Mouse (Mus musculus) myocyte (in vitro differentiated cells): Measurements from ENCODE around the gene BC051665. TPM values are rescaled to one million over a fixed set of nuclear protein-coding genes. Genes with fewer than 3 reads are reported as not detected.

Experiments used
- H3K27me3 ChIP-seq: one replicate; pipeline ENCODE4 v1.6.1; 2011; ENCODE audit not compliant: control insufficient read depth, insufficient read depth, insufficient read length
- H3K36me3 ChIP-seq: one replicate; pipeline ENCODE4 v1.6.1; 2011; ENCODE audit not compliant: control insufficient read depth, insufficient read depth
- H3K4me2 ChIP-seq: one replicate; pipeline ENCODE4 v1.6.1; 2011; ENCODE audit warnings: low read depth, control low read depth
- H3K4me3 ChIP-seq: one replicate; pipeline ENCODE4 v1.5.1; 2011; ENCODE audit warnings: mild to moderate bottlenecking, control low read depth, moderate library complexity
- H3K79me2 ChIP-seq: one replicate; pipeline ENCODE4 v1.6.1; 2011; ENCODE audit not compliant: control insufficient read depth, insufficient read depth
- H3ac ChIP-seq: one replicate; pipeline ENCODE4 v1.6.1; 2011; ENCODE audit not compliant: control insufficient read depth, insufficient read length
- CEBPB ChIP-seq: IDR thresholded peaks from 2 replicates; pipeline ENCODE4 v1.6.1; 2011; ENCODE audit warnings: mild to moderate bottlenecking, moderate library complexity; ENCODE audit not compliant: poor library complexity, insufficient read depth, severe bottlenecking
- E2F4 ChIP-seq: IDR thresholded peaks from one replicate; pipeline ENCODE4 v1.6.1; 2011; ENCODE audit warnings: mild to moderate bottlenecking, control low read depth, moderate library complexity; ENCODE audit not compliant: insufficient read depth
- MAX ChIP-seq: IDR thresholded peaks from one replicate; pipeline ENCODE4 v1.6.1; 2011; ENCODE audit warnings: low read depth, mild to moderate bottlenecking, control low read depth
- MYOD1 ChIP-seq, 3 experiments: IDR thresholded peaks; one replicate each; pipeline ENCODE4 v1.6.1; 2011; ENCODE audit warnings: control low read depth in 2 of 3, low read depth in 2 of 3, mild to moderate bottlenecking in 2 of 3, moderate library complexity in 1 of 3; ENCODE audit not compliant: insufficient read length in 2 of 3, control insufficient read depth in 1 of 3
- MYOG ChIP-seq, 3 experiments: IDR thresholded peaks; one replicate each; pipeline ENCODE4 v1.6.1; 2011; ENCODE audit warnings: control low read depth in 2 of 3, low read depth in 2 of 3, mild to moderate bottlenecking in 2 of 3; ENCODE audit not compliant: insufficient read length in 2 of 3, control insufficient read depth in 1 of 3, insufficient read depth in 1 of 3
- POLR2A ChIP-seq: IDR thresholded peaks from one replicate; pipeline ENCODE4 v1.6.1; 2011; ENCODE audit warnings: low read depth, mild to moderate bottlenecking, control low read depth, moderate library complexity; ENCODE audit not compliant: insufficient read length
- POLR2AphosphoS2 ChIP-seq: IDR thresholded peaks from one replicate; pipeline ENCODE4 v1.6.1; 2011; ENCODE audit warnings: low read depth, control low read depth; ENCODE audit not compliant: insufficient read length
- REST ChIP-seq: IDR thresholded peaks from one replicate; pipeline ENCODE4 v1.6.1; 2011; ENCODE audit warnings: mild to moderate bottlenecking, control low read depth, moderate library complexity; ENCODE audit not compliant: insufficient read depth, insufficient read length
- SRF ChIP-seq: IDR thresholded peaks from one replicate; pipeline ENCODE4 v1.6.1; 2011; ENCODE audit warnings: low read depth; ENCODE audit not compliant: control insufficient read depth, insufficient read length
- TCF12 ChIP-seq: IDR thresholded peaks from one replicate; pipeline ENCODE4 v1.6.1; 2011; ENCODE audit warnings: mild to moderate bottlenecking, control low read depth; ENCODE audit not compliant: poor library complexity, insufficient read depth, severe bottlenecking
- TCF3 ChIP-seq: IDR thresholded peaks from one replicate; pipeline ENCODE4 v1.6.1; 2011; ENCODE audit warnings: low read depth, control low read depth; ENCODE audit not compliant: insufficient read length
- USF1 ChIP-seq: IDR thresholded peaks from one replicate; pipeline ENCODE4 v1.6.1; 2011; ENCODE audit warnings: low read depth, mild to moderate bottlenecking, control low read depth, moderate library complexity
- polyA plus RNA-seq: library from polyadenylated mRNA; unstranded; fragments of >200 nt; fragmentation: generic; extraction: Trizol; gene quantifications from one replicate; pipeline ENCODE4 v1.2.1, GENCODE M21; 2012; ENCODE audit warnings: missing spikeins

The BC051665 gene
- polyA plus RNA-seq, 1 experiment, result not detected

GRCm38 (mm10) chr13:60750930-60751329, 35.2 kb downstream of the BC051665 start:
- H3K79me2 ChIP-seq, result no peaks in the 10 kb centered on the region
- TF ChIP-seq E2F4 (no peak), SRF (no peak), MYOD1 (IDR thresholded peaks at IDR 0.05; ENCODE audit: control insufficient read depth in 1 of 3, insufficient read length in 2 of 3, low read depth in 2 of 3) (no peak), USF1 (no peak), TCF3 (no peak), TCF12 (no peak), REST (no peak), MYOG (IDR thresholded peaks at IDR 0.05; ENCODE audit: control insufficient read depth in 1 of 3, insufficient read depth in 1 of 3, insufficient read length in 2 of 3, low read depth in 2 of 3) (no peak), POLR2AphosphoS2 (no peak), POLR2A (no peak), CEBPB (no peak), MAX (no peak)
- H3K4me2 ChIP-seq, result no peak overlapping the region
- no peak overlapping the region for H3ac ChIP-seq
- no peak overlapping the region for H3K4me3 ChIP-seq
- no peaks in the 10 kb centered on the region for H3K36me3 ChIP-seq
- H3K27me3 ChIP-seq, result no peaks in the 10 kb centered on the region

- Histone ChIP-seq H3K4me3 (no peak overlapping the region), H3K79me2 (no peaks in the 10 kb centered on the region), H3K4me2 (no peak overlapping the region), H3K27me3 (no peaks in the 10 kb centered on the region), H3K36me3 (no peaks in the 10 kb centered on the region), H3ac (no peak overlapping the region)
- TF ChIP-seq USF1 (no peak), REST (no peak), E2F4 (no peak), CEBPB (no peak), POLR2A (no peak), POLR2AphosphoS2 (no peak), TCF3 (no peak), MYOG (IDR thresholded peaks at IDR 0.05; ENCODE audit: control insufficient read depth in 1 of 3, insufficient read depth in 1 of 3, insufficient read length in 2 of 3, low read depth in 2 of 3) (no peak), MAX (no peak), SRF (no peak), TCF12 (no peak), MYOD1 (IDR thresholded peaks at IDR 0.05; ENCODE audit: control insufficient read depth in 1 of 3, insufficient read length in 2 of 3, low read depth in 2 of 3) (no peak)
These were observed 37.6 kb downstream of the BC051665 start for GRCm38 (mm10) chr13:60748556-60748955.

- Histone ChIP-seq H3K4me3 (no peak overlapping the region), H3ac (no peak overlapping the region), H3K79me2 (no peaks in the 10 kb centered on the region), H3K36me3 (no peaks in the 10 kb centered on the region), H3K4me2 (no peak overlapping the region), H3K27me3 (peaks cover 6% of the 10 kb centered on the region)
- TF ChIP-seq TCF3 (no peak), REST (no peak), SRF (no peak), MYOD1 (IDR thresholded peaks at IDR 0.05; ENCODE audit: control insufficient read depth in 1 of 3, insufficient read length in 2 of 3, low read depth in 2 of 3) (no peak), CEBPB (no peak), MAX (no peak), USF1 (no peak), POLR2A (no peak), E2F4 (no peak), POLR2AphosphoS2 (no peak), MYOG (IDR thresholded peaks at IDR 0.05; ENCODE audit: control insufficient read depth in 1 of 3, insufficient read depth in 1 of 3, insufficient read length in 2 of 3, low read depth in 2 of 3) (no peak), TCF12 (no peak)
These were observed 39.0 kb downstream of the BC051665 start for GRCm38 (mm10) chr13:60747201-60747600.

- no peak overlapping the region for H3K4me2 ChIP-seq
- TF ChIP-seq POLR2A (no peak), POLR2AphosphoS2 (no peak), REST (no peak), MYOG (IDR thresholded peaks at IDR 0.05; ENCODE audit: control insufficient read depth in 1 of 3, insufficient read depth in 1 of 3, insufficient read length in 2 of 3, low read depth in 2 of 3) (no peak), USF1 (no peak), TCF3 (no peak), MYOD1 (IDR thresholded peaks at IDR 0.05; ENCODE audit: control insufficient read depth in 1 of 3, insufficient read length in 2 of 3, low read depth in 2 of 3) (no peak), TCF12 (no peak)
- no peaks in the 10 kb centered on the region for H3K36me3 ChIP-seq
- no peaks in the 10 kb centered on the region for H3K79me2 ChIP-seq
- no peak overlapping the region for H3K4me3 ChIP-seq
- H3ac ChIP-seq, result no peak overlapping the region
- H3K27me3 ChIP-seq, result peaks cover 9% of the 10 kb centered on the region
These were observed 39.9 kb downstream of the BC051665 start for GRCm38 (mm10) chr13:60746271-60746670.

GRCm38 (mm10) chr13:60745358-60745757, 40.8 kb downstream of the BC051665 start:
- no peaks in the 10 kb centered on the region for H3K79me2 ChIP-seq
- no peak overlapping the region for H3K4me3 ChIP-seq
- H3K4me2 ChIP-seq, result no peak overlapping the region
- no peak overlapping the region for H3ac ChIP-seq
- peaks cover 9% of the 10 kb centered on the region for H3K27me3 ChIP-seq
- no peak for TF ChIP-seq CEBPB
- H3K36me3 ChIP-seq, result no peaks in the 10 kb centered on the region
